ENCODE assay signal across 13 mouse cellular contexts in the genomic region with DNA sequence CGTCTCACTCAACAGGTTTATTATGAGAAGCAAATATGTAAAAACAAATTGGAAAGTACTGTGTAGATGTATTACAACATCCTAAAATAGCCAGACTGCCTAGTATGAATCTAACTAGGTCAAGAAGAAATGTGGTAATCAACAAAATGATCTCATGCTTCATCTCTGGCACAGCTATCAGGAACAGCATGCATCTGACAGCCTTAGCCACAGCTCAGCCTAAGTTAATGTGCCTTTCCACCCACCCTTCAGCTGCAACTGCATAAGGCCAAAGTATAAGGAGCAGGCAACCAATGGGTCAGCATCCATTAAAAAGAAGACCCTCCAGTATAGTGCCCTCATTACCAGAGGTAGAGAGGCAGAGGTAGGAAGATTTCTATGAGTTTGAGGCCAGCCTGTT. TPM values are rescaled to one million over a fixed set of nuclear protein-coding genes. Genes with fewer than 3 reads are reported as not detected.
DNase-seq lines count a peak whose midpoint lies in the region; ATAC-seq and TF ChIP-seq lines count a peak whose summit lies in the region.
"Had no signal": no experiment of that assay in that cellular context is flagged by ENCODE, and none has a peak within 500 bp of the region (broad histone marks: within the 10 kb centered on the region; RNA-seq: fewer than 3 reads in every experiment).

No protein-coding gene starts in this region.

- no peak overlapping the region for H3K9ac ChIP-seq in forebrain, embryonic 14.5 days (ENCODE audit: low read length)
- H3K9ac ChIP-seq in hindbrain, embryonic 13.5 days, result no peak overlapping the region
- H3K9ac ChIP-seq: heart, embryonic 15.5 days; limb, embryonic 15.5 days; midbrain, embryonic 15.5 days had no signal

- WGBS in forebrain, embryonic 14.5 days, result 94% methylated on average over 1 of the region's 1 CpGs
- whole genome bisulfite sequencing in hindbrain, embryonic 13.5 days, result 94% methylated on average over 1 of the region's 1 CpGs

- no peaks in the 10 kb centered on the region for H3K27me3 ChIP-seq in forebrain, embryonic 14.5 days (replicated peaks; ENCODE audit: control insufficient read depth, insufficient read depth, low read length)
- no peaks in the 10 kb centered on the region for H3K27me3 ChIP-seq in hindbrain, embryonic 13.5 days
- H3K27me3 ChIP-seq: CH12.LX; heart, embryonic 15.5 days; limb, embryonic 15.5 days; midbrain, embryonic 15.5 days had no signal

- ATAC-seq in forebrain, embryonic 14.5 days, result no peak
- no peak for ATAC-seq in hindbrain, embryonic 13.5 days (ENCODE audit: low FRiP score)
- ATAC-seq: midbrain, embryonic 15.5 days had no signal

- H3K4me2 ChIP-seq in forebrain, embryonic 14.5 days (ENCODE audit: low read length), result no peak overlapping the region
- no peak overlapping the region for H3K4me2 ChIP-seq in hindbrain, embryonic 13.5 days
- H3K4me2 ChIP-seq: heart, embryonic 15.5 days; limb, embryonic 15.5 days; midbrain, embryonic 15.5 days had no signal

- no peak for TF ChIP-seq CTCF in layer of hippocampus, adult 2 months (conservative IDR thresholded peaks at IDR 0.05)

- intact Hi-C loops in gastrocnemius, postnatal 14 days (cut with DNase I; ENCODE audit: low total_unique reads), result no loop called here

- peak; percentile 77 for DNase-seq in gastrocnemius, adult 18-20 months (ENCODE audit: low spot score)
- DNase-seq in gastrocnemius, postnatal 14 days, result no peak
- DNase-seq in testis, postnatal 10 days (ENCODE audit: low spot score), result peak; percentile 3
- DNase-seq in testis, postnatal 14 days (ENCODE audit: low spot score), result no peak
- peak; percentile 25 to 79 for DNase-seq in layer of hippocampus, adult 2 months (ENCODE audit: low spot score in 2 of 2)
- peak; percentile 74 for DNase-seq in telencephalon, adult 2 months (ENCODE audit: low read depth, low spot score)
- DNase-seq in forebrain, embryonic 14.5 days (ENCODE audit: low spot score), result no peak
- DNase-seq: kidney, adult 18-20 months had no signal

- H3K36me3 ChIP-seq in forebrain, embryonic 14.5 days (ENCODE audit: control insufficient read depth, insufficient read depth, low read length), result no peaks in the 10 kb centered on the region
- H3K36me3 ChIP-seq in hindbrain, embryonic 13.5 days, result no peaks in the 10 kb centered on the region
- H3K36me3 ChIP-seq: heart, embryonic 15.5 days; limb, embryonic 15.5 days; midbrain, embryonic 15.5 days had no signal

- H3K9me3 ChIP-seq in forebrain, embryonic 14.5 days (replicated peaks; ENCODE audit: control insufficient read depth, low read length), result no peaks in the 10 kb centered on the region
- no peaks in the 10 kb centered on the region for H3K9me3 ChIP-seq in hindbrain, embryonic 13.5 days
- H3K9me3 ChIP-seq: heart, embryonic 15.5 days; limb, embryonic 15.5 days; midbrain, embryonic 15.5 days had no signal

- peak overlapping the region; percentile 67 for H3K27ac ChIP-seq in layer of hippocampus, adult 2 months
- H3K27ac ChIP-seq in forebrain, embryonic 14.5 days (ENCODE audit: low read depth, low read length), result no peak overlapping the region
- no peak overlapping the region for H3K27ac ChIP-seq in hindbrain, embryonic 13.5 days
- H3K27ac ChIP-seq: heart, embryonic 15.5 days; limb, embryonic 15.5 days; midbrain, embryonic 15.5 days had no signal

- H3K4me3 ChIP-seq in layer of hippocampus, adult 2 months, result no peak overlapping the region
- no peak overlapping the region for H3K4me3 ChIP-seq in forebrain, embryonic 14.5 days (ENCODE audit: low read depth, low read length)
- no peak overlapping the region for H3K4me3 ChIP-seq in hindbrain, embryonic 13.5 days
- H3K4me3 ChIP-seq: heart, embryonic 15.5 days; limb, embryonic 15.5 days; midbrain, embryonic 15.5 days had no signal

- H3K4me1 ChIP-seq in forebrain, embryonic 14.5 days (ENCODE audit: control insufficient read depth, insufficient read depth, low read length), result no peaks in the 10 kb centered on the region
- H3K4me1 ChIP-seq in hindbrain, embryonic 13.5 days (replicated peaks), result peaks cover 3% of the 10 kb centered on the region; the same call in 1 of the 2 replicates
- H3K4me1 ChIP-seq: midbrain, embryonic 15.5 days had no signal

RNA-seq across cellular contexts. Expression of gene Slc16a10, which starts 34.1 kb away (rescaled TPM):
- total RNA-seq in gastrocnemius, adult 18-20 months (2021), result 10 to 100 TPM; 44.1 to 46.2 TPM
- 10 to 100 TPM; 30.0 to 33.6 TPM for total RNA-seq in gastrocnemius, postnatal 14 days (2021)
- 1 to 10 TPM; 4.8 to 4.9 TPM for total RNA-seq in layer of hippocampus, adult 2 months (2021)
- polyA plus RNA-seq in forebrain, embryonic 14.5 days (2014; fragmentation: Nextera tagmentation; extraction: Ambion mirVana), result 2.2 and 2.7 TPM in 2 replicates
- 6.4 and 12.8 TPM in 2 replicates for polyA plus RNA-seq in hindbrain, embryonic 13.5 days (2015; fragmentation: Nextera tagmentation; extraction: Ambion mirVana)

Comparison
In these comparisons a context has a peak if more than half of its experiments do, and no peak if none do; other contexts are left out.
1. DNase-seq: peak in gastrocnemius, adult 18-20 months (single experiment), testis, postnatal 10 days (single experiment), layer of hippocampus, adult 2 months (2 of 2) and telencephalon, adult 2 months (single experiment); none in gastrocnemius, postnatal 14 days (single experiment), testis, postnatal 14 days (single experiment) and forebrain, embryonic 14.5 days (single experiment).
2. RNA of gene Slc16a10, which starts 34.1 kb away (total RNA-seq): 44.1 to 46.2 TPM in gastrocnemius, adult 18-20 months and 30.0 to 33.6 TPM in gastrocnemius, postnatal 14 days; 4.8 to 4.9 TPM in layer of hippocampus, adult 2 months; every median in the first group is over 4 times any median in the second.